26 mouse cellular contexts compared by ENCODE assay signal in the genomic region with DNA sequence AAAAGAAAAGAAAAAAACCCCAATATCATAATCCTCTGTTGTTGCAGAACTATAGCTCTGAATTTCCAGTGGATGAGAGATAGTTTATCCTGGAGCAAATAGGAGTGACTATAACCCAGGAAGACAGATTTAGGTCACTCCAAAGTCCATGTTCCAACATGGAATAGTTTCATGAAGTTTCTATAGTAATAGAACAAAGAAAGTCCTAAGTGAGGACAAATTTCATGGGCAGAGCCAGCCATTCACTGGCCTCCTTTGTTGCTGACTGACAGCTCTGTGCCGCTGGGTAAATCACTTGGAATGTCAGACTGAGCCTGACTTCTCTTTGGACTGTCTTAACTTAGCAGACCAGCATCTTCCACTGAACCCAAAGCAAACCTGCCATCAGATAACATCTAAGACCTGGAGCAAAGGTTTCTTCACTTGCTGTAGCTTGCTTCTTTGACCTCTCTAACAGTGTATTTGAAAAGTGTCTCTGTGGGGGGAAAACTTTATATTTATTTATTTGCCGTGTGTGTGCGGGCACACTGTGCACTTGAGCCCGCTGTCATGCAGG. TPM values are rescaled to one million over a fixed set of nuclear protein-coding genes. Genes with fewer than 3 reads are reported as not detected.
DNase-seq lines count a peak whose midpoint lies in the region; ATAC-seq and TF ChIP-seq lines count a peak whose summit lies in the region.
"Had no signal": no experiment of that assay in that cellular context is flagged by ENCODE, and none has a peak within 500 bp of the region (broad histone marks: within the 10 kb centered on the region; RNA-seq: fewer than 3 reads in every experiment).

No protein-coding gene starts in this region.

- H3K4me2 ChIP-seq in liver, postnatal 0 days (ENCODE audit: low read depth, low read length): no peak overlapping the region
- H3K4me2 ChIP-seq in intestine, postnatal 0 days (replicated peaks; ENCODE audit: low read depth): no peak overlapping the region
- H3K4me2 ChIP-seq: heart, embryonic 13.5 days; hindbrain, embryonic 13.5 days; kidney, embryonic 15.5 days; limb, embryonic 13.5 days; liver, embryonic 15.5 days; midbrain, embryonic 12.5 days; stomach, embryonic 15.5 days had no signal

- H3K4me3 ChIP-seq in liver, postnatal 0 days (ENCODE audit: low read depth, low read length): no peak overlapping the region
- no peak overlapping the region for H3K4me3 ChIP-seq in intestine, postnatal 0 days (ENCODE audit: low read depth, low read length)
- H3K4me3 ChIP-seq: forebrain, embryonic 10.5 days; heart, embryonic 13.5 days; hindbrain, embryonic 13.5 days; kidney, embryonic 15.5 days; limb, embryonic 13.5 days; liver, embryonic 15.5 days; midbrain, embryonic 12.5 days; stomach, embryonic 15.5 days had no signal

- no peak overlapping the region for H3K27ac ChIP-seq in liver, postnatal 0 days (ENCODE audit: low read depth)
- H3K27ac ChIP-seq in intestine, postnatal 0 days (ENCODE audit: low read depth, low read length): 0 out of 2 replicates have a peak overlapping the region, but pooled peaks have one; percentile 16
- H3K27ac ChIP-seq: forebrain, embryonic 10.5 days; heart, embryonic 13.5 days; hindbrain, embryonic 13.5 days; kidney, embryonic 15.5 days; limb, embryonic 13.5 days; liver, embryonic 15.5 days; midbrain, embryonic 12.5 days; stomach, embryonic 15.5 days had no signal

- no peaks in the 10 kb centered on the region for H3K36me3 ChIP-seq in liver, postnatal 0 days (replicated peaks; ENCODE audit: insufficient read depth, low read length)
- no peaks in the 10 kb centered on the region for H3K36me3 ChIP-seq in intestine, postnatal 0 days (ENCODE audit: control insufficient read depth, insufficient read depth)
- H3K36me3 ChIP-seq: forebrain, embryonic 10.5 days; heart, embryonic 13.5 days; hindbrain, embryonic 13.5 days; kidney, embryonic 15.5 days; limb, embryonic 13.5 days; liver, embryonic 15.5 days; midbrain, embryonic 12.5 days; stomach, embryonic 15.5 days had no signal

- TF ChIP-seq CTCF in liver, postnatal 0 days (IDR thresholded peaks at IDR 0.05; ENCODE audit: low read depth): no peak
- no peak for TF ChIP-seq CTCF in intestine, postnatal 0 days (IDR thresholded peaks at IDR 0.05; ENCODE audit: low read depth)

- no peaks in the 10 kb centered on the region for H3K9me3 ChIP-seq in liver, postnatal 0 days (ENCODE audit: low read length)
- H3K9me3 ChIP-seq in intestine, postnatal 0 days (ENCODE audit: control insufficient read depth): no peaks in the 10 kb centered on the region
- H3K9me3 ChIP-seq: forebrain, embryonic 10.5 days; heart, embryonic 13.5 days; hindbrain, embryonic 13.5 days; kidney, embryonic 15.5 days; limb, embryonic 13.5 days; liver, embryonic 15.5 days; midbrain, embryonic 12.5 days; stomach, embryonic 15.5 days had no signal

- TF ChIP-seq EP300 in liver, postnatal 0 days (IDR thresholded peaks at IDR 0.05; ENCODE audit: low read depth): no peak

- 86% methylated on average over 4 of the region's 4 CpGs for WGBS in liver, postnatal 0 days (ENCODE audit: insufficient replicate concordance)
- WGBS in intestine, postnatal 0 days: 76% methylated on average over 4 of the region's 4 CpGs

- no peak overlapping the region for H3K9ac ChIP-seq in liver, postnatal 0 days (replicated peaks)
- no peak overlapping the region for H3K9ac ChIP-seq in intestine, postnatal 0 days (ENCODE audit: low read depth, low read length)
- H3K9ac ChIP-seq: heart, embryonic 13.5 days; hindbrain, embryonic 13.5 days; kidney, embryonic 15.5 days; limb, embryonic 13.5 days; liver, embryonic 15.5 days; midbrain, embryonic 12.5 days; stomach, embryonic 15.5 days had no signal

- H3K27me3 ChIP-seq in liver, postnatal 0 days (ENCODE audit: insufficient read depth, low read length): no peaks in the 10 kb centered on the region
- H3K27me3 ChIP-seq in intestine, postnatal 0 days (replicated peaks; ENCODE audit: control insufficient read depth, insufficient read depth, low read length): no peaks in the 10 kb centered on the region
- H3K27me3 ChIP-seq: heart, embryonic 13.5 days; hindbrain, embryonic 13.5 days; kidney, embryonic 15.5 days; limb, embryonic 13.5 days; liver, embryonic 15.5 days; midbrain, embryonic 12.5 days; stomach, embryonic 15.5 days had no signal

- no peak for DNase-seq in liver, postnatal 0 days
- DNase-seq in liver: no peak
- peak; percentile 13 for DNase-seq in embryo, embryonic 10.5 days (ENCODE audit: low spot score)
- DNase-seq in heart, adult 9 months (ENCODE audit: low spot score in 2 of 2): no peak
- no peak for DNase-seq in right cerebral cortex, postnatal 25 days
- no peak for DNase-seq in spleen, adult 18-20 months
- DNase-seq: cerebellum, adult 18-20 months; cerebellum, postnatal 14 days; gastrocnemius, postnatal 10 days; heart, adult 18-20 months; heart, postnatal 14 days; kidney, postnatal 36 days; lung, postnatal 14 days; right cerebral cortex, postnatal 4 days; thymus, adult 18-20 months; thymus, postnatal 36 days had no signal

- peak; percentile 23; the same call in 1 of the 2 replicates for ATAC-seq in liver, postnatal 0 days
- peak; percentile 70 for ATAC-seq in intestine, postnatal 0 days
- ATAC-seq: forebrain, embryonic 16.5 days had no signal

- H3K4me1 ChIP-seq in liver, postnatal 0 days (ENCODE audit: insufficient read depth): no peaks in the 10 kb centered on the region
- H3K4me1 ChIP-seq in intestine, postnatal 0 days (replicated peaks; ENCODE audit: control insufficient read depth, insufficient read depth, low read length): no peaks in the 10 kb centered on the region
- H3K4me1 ChIP-seq: forebrain, embryonic 10.5 days; heart, embryonic 13.5 days; kidney, embryonic 15.5 days; limb, embryonic 13.5 days; liver, embryonic 15.5 days; midbrain, embryonic 12.5 days; stomach, embryonic 15.5 days had no signal

RNA-seq across cellular contexts. Expression of a gene that starts 31.1 kb away (rescaled TPM):
- 1.3 and 1.6 TPM in 2 replicates for polyA plus RNA-seq in liver, postnatal 0 days (2015; fragmentation: Nextera tagmentation; extraction: Ambion mirVana)
- 15.4 and 16.4 TPM in 2 replicates for polyA plus RNA-seq in intestine, postnatal 0 days (2015; fragmentation: Nextera tagmentation; extraction: Ambion mirVana)
